Mouse (Mus musculus) CH12.LX (cell line): Measurements from ENCODE around the gene Midn. TPM values are rescaled to one million over a fixed set of nuclear protein-coding genes. Genes with fewer than 3 reads are reported as not detected.

Experiments used
- DNase-seq: peaks from one replicate; pipeline ENCODE4 v3.0.0-alpha.2; 2013; ENCODE audit errors: extremely low read depth
- H3K27ac ChIP-seq: 2 replicates; pipeline ENCODE4 v1.5.1; 2012; ENCODE audit warnings: low read depth, mild to moderate bottlenecking, control low read depth, moderate library complexity; ENCODE audit not compliant: insufficient read depth
- H3K27me3 ChIP-seq: replicated peaks from 2 replicates; pipeline ENCODE3; 2012; ENCODE audit warnings: inconsistent platforms
- H3K36me3 ChIP-seq, 2 experiments: replicated peaks in 1 of 2; 2 replicates each; pipeline versions ENCODE3 to v1.6.1; 2012; ENCODE audit warnings: inconsistent platforms in 1 of 2, low read length in 1 of 2, mild to moderate bottlenecking in 1 of 2, mixed read lengths in 1 of 2, moderate library complexity in 1 of 2; ENCODE audit not compliant: control insufficient read depth in 1 of 2, insufficient read depth in 1 of 2
- H3K4me1 ChIP-seq, 2 experiments: 2 replicates each; pipeline ENCODE4 v1.6.1; 2012; ENCODE audit warnings: inconsistent platforms in 1 of 2, moderate library complexity in 1 of 2; ENCODE audit not compliant: insufficient read depth in 2 of 2, control insufficient read depth in 1 of 2
- H3K4me2 ChIP-seq: 2 replicates; pipeline ENCODE4 v1.6.1; 2012; ENCODE audit warnings: low read depth, mild to moderate bottlenecking, control low read depth; ENCODE audit not compliant: poor library complexity, insufficient read depth, severe bottlenecking
- H3K4me3 ChIP-seq, 3 experiments: fragments of 150-350 bp in 1 of 3; sonication (generic) in 1 of 3; replicated peaks in 1 of 3; 2 replicates each; pipeline versions ENCODE3 to v1.5.1; 2011 to 2012; ENCODE audit warnings: low read depth in 2 of 3, low read length in 2 of 3, mild to moderate bottlenecking in 2 of 3, moderate library complexity in 2 of 3, control low read depth in 1 of 3, improper control_type of control experiment in 1 of 3, inconsistent platforms in 1 of 3, mixed read lengths in 1 of 3; ENCODE audit not compliant: poor library complexity in 1 of 3
- H3K79me2 ChIP-seq: replicated peaks from 2 replicates; pipeline ENCODE4 v1.6.1; 2012; ENCODE audit warnings: mild to moderate bottlenecking, moderate library complexity; ENCODE audit not compliant: control insufficient read depth, poor library complexity, insufficient read depth, severe bottlenecking; ENCODE audit errors: extremely low read depth
- H3K9ac ChIP-seq: 2 replicates; pipeline ENCODE4 v1.6.1; 2012; ENCODE audit warnings: low read depth, mild to moderate bottlenecking, control low read depth, moderate library complexity; ENCODE audit not compliant: insufficient read depth
- H3K9me3 ChIP-seq: replicated peaks from 2 replicates; pipeline ENCODE3; 2012; ENCODE audit warnings: low read length, inconsistent platforms, mixed read lengths
- CHD2 ChIP-seq: IDR thresholded peaks from 2 replicates; pipeline ENCODE4 v1.6.1; 2011; ENCODE audit warnings: low read length, improper control_type of control experiment
- CTCF ChIP-seq, 2 experiments: IDR thresholded peaks in 1 of 2; conservative IDR thresholded peaks in 1 of 2; 2 replicates each; pipeline ENCODE4 v1.5.1; 2011 to 2012; ENCODE audit warnings: low read depth in 2 of 2, low read length in 2 of 2, improper control_type of control experiment in 1 of 2, inconsistent platforms in 1 of 2, mild to moderate bottlenecking in 1 of 2, moderate library complexity in 1 of 2
- E2F4 ChIP-seq: IDR thresholded peaks from 2 replicates; pipeline ENCODE4 v1.6.1; 2011; ENCODE audit warnings: low read depth, low read length, improper control_type of control experiment; ENCODE audit not compliant: insufficient replicate concordance
- ETS1 ChIP-seq: conservative IDR thresholded peaks from 2 replicates; pipeline ENCODE4 v1.6.1; 2012; ENCODE audit warnings: low read depth, mild to moderate bottlenecking, inconsistent platforms, low read length, improper control_type of control experiment, moderate library complexity
- GABPA ChIP-seq: IDR thresholded peaks from 2 replicates; pipeline ENCODE4 v1.6.1; 2012; ENCODE audit warnings: low read depth, low read length, improper control_type of control experiment, inconsistent platforms; ENCODE audit not compliant: insufficient replicate concordance
- HCFC1 ChIP-seq: IDR thresholded peaks from 2 replicates; pipeline ENCODE4 v1.6.1; 2012; ENCODE audit warnings: low read depth, mild to moderate bottlenecking, inconsistent platforms, low read length, improper control_type of control experiment
- JUN ChIP-seq: IDR thresholded peaks from 2 replicates; pipeline ENCODE4 v1.6.1; 2011; ENCODE audit warnings: low read depth, mild to moderate bottlenecking, low read length, improper control_type of control experiment, moderate library complexity; ENCODE audit not compliant: insufficient read depth
- KAT2A ChIP-seq: IDR thresholded peaks from 2 replicates; pipeline ENCODE4 v1.6.1; 2012; ENCODE audit warnings: low read length, improper control_type of control experiment, inconsistent platforms; ENCODE audit not compliant: insufficient replicate concordance
- MEF2A ChIP-seq: IDR thresholded peaks from 2 replicates; pipeline ENCODE4 v1.6.1; 2014; ENCODE audit warnings: low read depth, mild to moderate bottlenecking, inconsistent platforms, low read length, improper control_type of control experiment, borderline replicate concordance
- POLR2A ChIP-seq: IDR thresholded peaks from 2 replicates; pipeline ENCODE4 v1.6.1; 2011; ENCODE audit warnings: low read depth, mild to moderate bottlenecking, improper control_type of control experiment, low read length
- POLR2AphosphoS2 ChIP-seq: IDR thresholded peaks from 2 replicates; pipeline ENCODE4 v1.6.1; 2011; ENCODE audit warnings: low read depth, low read length, improper control_type of control experiment
- SIN3A ChIP-seq: IDR thresholded peaks from 2 replicates; pipeline ENCODE4 v1.6.1; 2012; ENCODE audit warnings: low read length, improper control_type of control experiment, inconsistent platforms
- SMC3 ChIP-seq: IDR thresholded peaks from 2 replicates; pipeline ENCODE4 v1.6.1; 2011; ENCODE audit warnings: low read depth, low read length, improper control_type of control experiment
- TBP ChIP-seq: conservative IDR thresholded peaks from 2 replicates; pipeline ENCODE4 v1.6.1; 2011; ENCODE audit warnings: low read depth, low read length, improper control_type of control experiment
- TCF12 ChIP-seq: IDR thresholded peaks from 2 replicates; pipeline ENCODE4 v1.6.1; 2014; ENCODE audit warnings: low read depth, mild to moderate bottlenecking, inconsistent platforms, low read length, improper control_type of control experiment
- USF1 ChIP-seq: IDR thresholded peaks from 2 replicates; pipeline ENCODE4 v1.6.1; 2014; ENCODE audit warnings: low read depth, mild to moderate bottlenecking, inconsistent platforms, low read length, improper control_type of control experiment
- ZKSCAN1 ChIP-seq: IDR thresholded peaks from 2 replicates; pipeline ENCODE4 v1.6.1; 2012; ENCODE audit warnings: low read depth, inconsistent platforms, low read length, improper control_type of control experiment, borderline replicate concordance
- ZNF384 ChIP-seq: IDR thresholded peaks from 2 replicates; pipeline ENCODE4 v1.6.1; 2012; ENCODE audit warnings: low read depth, low read length, improper control_type of control experiment, inconsistent platforms
- dilution Hi-C: fragments of 300-500 bp; cut with MboI; formaldehyde crosslinking; loops from 2 replicates; pipeline ENCODE4 v1.14.3; 2020; ENCODE audit warnings: low sequenced_read_pairs; ENCODE audit not compliant: extremely low pct_unique_long_range_greater_than_20kb, extremely low pct_ligation_motif_present
- in situ Hi-C: fragments of 300-500 bp; cut with MboI; formaldehyde crosslinking; loops from 3 replicates; pipeline ENCODE4 v1.14.3; 2019; ENCODE audit warnings: low sequenced_read_pairs, low pct_ligation_motif_present, low pct_unique_long_range_greater_than_20kb, mixed read lengths
- polyA plus RNA-seq: library from polyadenylated mRNA; unstranded; fragments of >175 nt; gene quantifications from 2 replicates; pipeline ENCODE4 v1.2.1, GENCODE M21; 2012; ENCODE audit warnings: low read depth; ENCODE audit not compliant: insufficient read length
- total RNA-seq, 2 experiments: library from RNA; depleted of rRNA; stranded (reverse); fragments of 300-350 nt in 1 of 2; fragments of >200 nt in 1 of 2; gene quantifications; 2 replicates each; pipeline ENCODE4 v1.2.3; 2012 to 2014

Midn gene
- total and polyA plus RNA-seq, 3 experiments, result 4.7 to 33.2 (median 16.2) TPM

DNA sequence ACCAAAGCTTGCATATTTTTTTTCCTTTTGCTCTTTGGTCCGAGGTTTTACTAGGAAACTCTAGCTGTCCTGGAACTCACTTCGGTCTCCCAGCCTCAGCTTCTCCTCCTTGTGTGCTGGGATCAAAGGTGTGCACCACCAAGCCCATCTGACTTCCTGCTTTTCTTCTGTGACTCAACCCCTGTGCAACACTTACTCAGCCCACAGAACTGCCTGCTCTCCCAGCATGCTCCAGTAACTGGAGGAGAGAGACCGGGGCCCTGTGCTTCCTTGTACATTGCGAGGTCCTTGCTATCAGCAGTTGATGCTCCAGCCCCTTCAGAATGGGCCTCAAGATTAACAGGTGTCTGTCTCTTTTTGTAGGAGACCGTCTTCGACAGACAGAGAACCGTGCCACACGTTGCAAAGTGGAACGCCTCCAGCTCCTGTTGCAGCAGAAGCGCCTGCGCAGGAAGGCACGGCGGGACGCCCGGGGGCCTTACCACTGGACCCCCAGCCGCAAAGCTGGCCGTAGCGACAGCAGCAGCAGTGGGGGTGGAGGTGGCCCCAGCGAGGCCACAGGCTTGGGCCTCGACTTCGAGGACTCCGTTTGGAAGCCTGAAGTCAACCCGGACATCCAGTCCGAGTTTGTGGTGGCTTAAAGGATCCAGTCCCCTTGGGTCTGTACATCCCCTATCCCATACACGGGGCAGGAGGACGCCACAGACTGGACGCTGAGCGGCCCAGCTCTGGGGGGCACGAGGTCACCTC, 8.1 kb downstream of the Midn start:
- dilution Hi-C loops (no loop called here), in situ Hi-C loops (no loop called here)
- H3K9ac ChIP-seq, result no peak overlapping the region
- peaks cover 40 to 51% of the 10 kb centered on the region in 2 experiments for H3K36me3 ChIP-seq
- no peak overlapping the region for H3K4me2 ChIP-seq
- 0 out of 2 replicates have a peak overlapping the region, but pooled peaks have one; percentile 5 for H3K27ac ChIP-seq
- peaks cover 12% of the 10 kb centered on the region for H3K79me2 ChIP-seq
- no peak overlapping the region for H3K4me3 ChIP-seq
- no peaks in the 10 kb centered on the region for H3K27me3 ChIP-seq
- no peaks in the 10 kb centered on the region for H3K9me3 ChIP-seq
- DNase-seq, result no peak
- TF ChIP-seq POLR2AphosphoS2, result no peak
- no peak for TF ChIP-seq GABPA
- no peak for TF ChIP-seq CTCF (conservative IDR thresholded peaks at IDR 0.05 in 1 of 2, IDR thresholded peaks at IDR 0.05 in 1 of 2; ENCODE audit: low read depth in 2 of 2, low read length in 2 of 2)
- no peak for TF ChIP-seq POLR2A
- no peak for TF ChIP-seq TBP
- no peak for TF ChIP-seq SMC3
- TF ChIP-seq SIN3A, result no peak
- no peak for TF ChIP-seq MEF2A
- no peak for TF ChIP-seq TCF12
- TF ChIP-seq ZNF384, result no peak
- peaks cover 30 to 72% of the 10 kb centered on the region in 2 experiments for H3K4me1 ChIP-seq

DNA sequence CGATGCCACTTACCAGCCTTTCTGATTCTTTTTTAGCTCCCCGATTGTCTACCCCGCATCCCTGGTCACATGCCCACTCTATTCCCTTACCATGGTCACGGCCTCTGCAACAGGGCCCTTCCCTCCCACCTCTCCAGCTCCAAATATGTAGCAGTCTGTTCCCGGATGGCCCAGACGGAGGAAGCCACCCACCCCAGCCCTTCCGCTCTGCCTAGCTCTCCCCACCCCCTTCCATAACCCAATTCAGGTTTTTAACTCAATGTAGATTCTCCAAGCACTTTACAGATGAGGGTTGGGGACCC, 8.6 kb downstream of the Midn start:
- in situ Hi-C loops, result no loop called here
- peaks cover 7% of the 10 kb centered on the region for H3K79me2 ChIP-seq
- peaks cover 38 to 48% of the 10 kb centered on the region in 2 experiments for H3K36me3 ChIP-seq
- dilution Hi-C loops, result no loop called here
- no peaks in the 10 kb centered on the region for H3K9me3 ChIP-seq
- H3K27ac ChIP-seq, result no peak overlapping the region
- H3K9ac ChIP-seq, result no peak overlapping the region
- DNase-seq, result no peak
- no peak overlapping the region for H3K4me3 ChIP-seq
- no peak overlapping the region for H3K4me2 ChIP-seq
- H3K27me3 ChIP-seq, result no peaks in the 10 kb centered on the region
- no peak for TF ChIP-seq ZKSCAN1
- TF ChIP-seq HCFC1, result no peak
- TF ChIP-seq USF1, result no peak
- no peak for TF ChIP-seq KAT2A
- TF ChIP-seq SMC3, result no peak
- no peak for TF ChIP-seq POLR2AphosphoS2
- TF ChIP-seq E2F4, result no peak
- no peak for TF ChIP-seq CHD2
- no peak for TF ChIP-seq JUN
- TF ChIP-seq GABPA, result no peak
- no peak for TF ChIP-seq MEF2A
- no peak for TF ChIP-seq ETS1
- peaks cover 34 to 77% of the 10 kb centered on the region in 2 experiments for H3K4me1 ChIP-seq
